Mouse (Mus musculus): ENCODE results near the gene Senp7. TPM values are rescaled to one million over a fixed set of nuclear protein-coding genes. Genes with fewer than 3 reads are reported as not detected.
"Not testable (repeated sequence)": the region's sequence is repeated elsewhere in the genome, so short reads cannot be mapped to it uniquely, and the experiment has no call there.

Gene Senp7
- polyA plus RNA-seq, 1 experiment from 2014 or later: 17.2 TPM

DNA sequence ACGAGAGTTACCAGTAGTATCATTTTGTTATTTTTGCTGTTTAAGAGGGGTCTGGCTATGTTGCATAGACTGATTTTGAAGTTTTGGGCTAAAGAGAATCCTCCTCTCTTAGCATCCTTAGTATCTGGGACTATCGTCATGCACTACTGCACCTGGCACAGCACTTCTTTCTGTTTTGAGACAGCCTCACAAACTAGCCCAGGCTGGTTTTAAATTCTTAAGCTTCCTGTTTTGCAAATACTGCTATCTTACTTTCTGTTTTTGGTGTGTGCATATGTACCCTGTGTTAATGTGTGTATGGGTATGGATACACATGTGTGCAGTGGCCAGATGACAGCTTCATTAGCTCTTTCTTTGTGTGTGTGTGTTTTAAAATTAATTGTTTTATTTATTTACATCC, 42.2 kb downstream of the Senp7 start:
- 94% methylated on average over 2 of the region's 2 CpGs for WGBS
- no peaks in the 10 kb centered on the region for H3K9me3 ChIP-seq (replicated peaks)
- H3K36me3 ChIP-seq: peaks cover 4% of the 10 kb centered on the region; the same call in 1 of the 2 replicates
- H3K27me3 ChIP-seq: no peaks in the 10 kb centered on the region
- H3K4me3 ChIP-seq: no peak overlapping the region
- no peaks in the 10 kb centered on the region for H3K4me1 ChIP-seq (replicated peaks)
- no peak for ATAC-seq (replicated peaks; ENCODE audit: insufficient number of reproducible peaks, insufficient read depth, low FRiP score, low read depth)
- no peak overlapping the region for H3K9ac ChIP-seq
- H3K4me2 ChIP-seq: no peak overlapping the region
- no peak overlapping the region for H3K27ac ChIP-seq

DNA sequence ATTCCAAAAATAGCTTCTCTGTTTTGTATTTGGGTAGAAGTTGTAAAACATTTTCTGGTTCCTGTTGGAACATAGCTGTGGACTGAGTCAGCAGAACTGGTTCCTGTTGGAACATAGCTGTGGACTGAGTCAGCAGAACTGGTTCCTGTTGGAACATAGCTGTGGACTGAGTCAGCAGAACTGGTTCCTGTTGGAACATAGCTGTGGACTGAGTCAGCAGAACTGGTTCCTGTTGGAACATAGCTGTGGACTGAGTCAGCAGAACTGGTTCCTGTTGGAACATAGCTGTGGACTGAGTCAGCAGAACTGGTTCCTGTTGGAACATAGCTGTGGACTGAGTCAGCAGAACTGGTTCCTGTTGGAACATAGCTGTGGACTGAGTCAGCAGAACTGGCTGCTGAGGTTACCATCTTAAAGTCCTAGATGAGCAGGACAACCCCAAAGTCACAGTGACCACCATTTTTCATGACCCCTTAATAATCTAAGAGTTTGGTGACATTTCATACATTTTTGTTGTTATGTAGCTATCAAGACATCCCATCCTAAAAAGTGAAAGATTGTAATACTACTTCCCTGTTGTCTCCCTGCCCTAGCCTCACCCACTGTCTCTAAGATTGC, 48.4 kb downstream of the Senp7 start:
- H3K9ac ChIP-seq; H3K9me3 ChIP-seq (replicated peaks); H3K27ac ChIP-seq; H3K4me2 ChIP-seq; ATAC-seq (replicated peaks; ENCODE audit: insufficient number of reproducible peaks, insufficient read depth, low FRiP score, low read depth); H3K4me3 ChIP-seq; H3K27me3 ChIP-seq; H3K4me1 ChIP-seq (replicated peaks): not testable (repeated sequence)
- peaks cover 33% of the 10 kb centered on the region for H3K36me3 ChIP-seq

DNA sequence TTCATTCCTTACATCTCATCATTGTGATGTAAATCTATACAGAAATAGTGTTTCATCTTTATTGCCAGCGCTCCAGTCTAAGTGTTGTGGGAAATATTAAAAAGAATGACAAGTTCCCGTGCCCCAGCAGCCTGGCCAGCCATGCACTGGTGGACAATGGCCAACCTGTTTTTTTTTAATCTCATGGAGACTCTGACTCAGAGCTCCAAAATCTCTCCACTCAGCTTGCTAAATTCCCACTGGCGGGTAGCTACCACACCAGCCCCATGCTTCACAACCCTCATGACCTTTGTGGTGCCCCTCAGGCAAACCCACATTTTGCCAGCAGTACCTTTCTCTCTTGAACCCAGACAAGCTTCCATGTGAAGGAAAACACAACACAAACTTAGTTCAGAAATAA, 67.6 kb downstream of the Senp7 start:
- 58% methylated on average over 3 of the region's 3 CpGs for WGBS
- Histone ChIP-seq H3K27ac (peak overlapping the region; percentile 42; the same call in 1 of the 2 replicates), H3K9ac (no peak overlapping the region), H3K27me3 (no peaks in the 10 kb centered on the region), H3K36me3 (peaks cover 10% of the 10 kb centered on the region), H3K4me1 (replicated peaks) (no peaks in the 10 kb centered on the region), H3K9me3 (replicated peaks) (no peaks in the 10 kb centered on the region), H3K4me3 (no peak overlapping the region), H3K4me2 (no peak overlapping the region)
- ATAC-seq (replicated peaks; ENCODE audit: insufficient number of reproducible peaks, insufficient read depth, low FRiP score, low read depth): no peak

- ATAC-seq (replicated peaks; ENCODE audit: insufficient number of reproducible peaks, insufficient read depth, low FRiP score, low read depth): no peak
- Histone ChIP-seq H3K4me2 (no peak overlapping the region), H3K9me3 (replicated peaks) (no peaks in the 10 kb centered on the region), H3K4me1 (replicated peaks) (no peaks in the 10 kb centered on the region), H3K36me3 (peaks cover 10% of the 10 kb centered on the region), H3K27ac (peak overlapping the region; percentile 42; the same call in 1 of the 2 replicates), H3K4me3 (no peak overlapping the region), H3K9ac (no peak overlapping the region), H3K27me3 (no peaks in the 10 kb centered on the region)
- WGBS: 86% methylated on average over 5 of the region's 5 CpGs
Measured at GRCm38 (mm10) chr16:56116155-56116554, 68.0 kb downstream of the Senp7 start.

DNA sequence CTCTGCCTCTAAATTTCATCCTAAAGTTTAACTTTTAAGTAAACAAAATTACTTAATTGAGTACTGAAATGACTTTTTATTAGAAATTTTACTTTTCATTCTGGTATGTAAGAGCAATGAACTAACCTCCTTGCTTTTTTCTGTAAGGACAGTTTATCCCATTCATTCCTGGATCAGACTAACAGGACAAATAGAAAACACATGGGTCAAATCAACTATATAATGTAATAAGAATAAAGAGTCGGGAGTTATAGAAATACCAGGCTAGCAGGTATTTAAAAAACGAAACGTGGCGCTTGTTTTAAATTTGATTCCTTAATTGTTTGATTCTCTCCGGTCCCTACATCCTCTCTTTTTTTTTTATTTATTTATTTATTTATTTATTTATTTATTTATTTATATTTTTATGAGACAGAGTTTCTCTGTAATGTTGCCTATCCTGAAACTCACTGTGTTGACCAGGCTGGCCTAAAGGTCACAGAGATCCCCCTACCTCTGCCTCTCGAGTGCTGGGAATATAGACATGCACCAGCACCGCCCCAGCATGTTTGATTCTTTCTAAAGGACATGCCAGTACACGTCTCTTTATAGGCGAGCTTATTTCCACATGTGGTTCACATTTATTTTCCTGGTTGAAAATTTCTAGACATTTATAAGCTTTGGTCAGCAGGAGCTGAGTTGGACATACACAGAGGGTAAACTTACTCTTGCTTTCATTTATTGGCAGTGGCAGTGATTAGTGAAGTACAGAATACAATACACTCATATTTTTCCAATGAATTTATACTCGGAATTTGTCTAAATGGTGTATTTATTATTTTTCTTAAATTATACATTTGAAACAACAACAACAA, 69.4 kb downstream of the Senp7 start:
- peaks cover 10% of the 10 kb centered on the region for H3K36me3 ChIP-seq
- WGBS: 88% methylated on average over 10 of the region's 10 CpGs
- no peak for ATAC-seq (replicated peaks; ENCODE audit: insufficient number of reproducible peaks, insufficient read depth, low FRiP score, low read depth)

DNA sequence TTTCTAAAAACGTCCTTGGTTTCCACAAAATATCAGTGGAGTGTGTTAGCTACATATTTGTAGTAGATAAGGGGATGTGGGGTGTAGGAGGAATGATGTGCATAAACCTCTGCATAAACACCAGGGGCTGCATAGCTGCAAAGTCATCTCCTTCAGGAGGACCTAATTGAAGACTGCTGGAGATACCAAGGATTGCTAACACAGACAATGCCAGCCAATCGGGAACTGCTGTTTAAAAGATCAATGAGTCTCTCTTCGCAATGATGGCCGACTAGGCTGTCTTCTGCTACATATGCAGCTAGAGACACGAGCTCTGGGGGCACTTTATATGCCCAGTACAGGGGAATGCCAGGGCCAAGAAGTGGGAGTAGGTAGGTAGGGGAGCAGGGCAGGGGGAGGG, 74.4 kb downstream of the Senp7 start:
- Histone ChIP-seq H3K4me2 (no peak overlapping the region), H3K36me3 (peaks cover 12% of the 10 kb centered on the region; the same call in 1 of the 2 replicates), H3K9me3 (replicated peaks) (no peaks in the 10 kb centered on the region), H3K27me3 (no peaks in the 10 kb centered on the region), H3K4me3 (no peak overlapping the region), H3K9ac (no peak overlapping the region), H3K27ac (no peak overlapping the region), H3K4me1 (replicated peaks) (no peaks in the 10 kb centered on the region)
- no peak for ATAC-seq (replicated peaks; ENCODE audit: insufficient number of reproducible peaks, insufficient read depth, low FRiP score, low read depth)
- 80% methylated on average over 5 of the region's 5 CpGs for WGBS

More for the DNA sequence above, 69.4 kb downstream of the Senp7 start:
- Histone ChIP-seq H3K4me3 (no peak overlapping the region), H3K4me2 (no peak overlapping the region), H3K4me1 (replicated peaks) (no peaks in the 10 kb centered on the region), H3K27me3 (no peaks in the 10 kb centered on the region), H3K9ac (no peak overlapping the region), H3K27ac (no peak overlapping the region), H3K9me3 (replicated peaks) (no peaks in the 10 kb centered on the region)

GRCm38 (mm10) chr16:56124045-56124444, 75.9 kb downstream of the Senp7 start:
- Histone ChIP-seq H3K4me2 (no peak overlapping the region), H3K4me3 (no peak overlapping the region), H3K4me1 (replicated peaks) (no peaks in the 10 kb centered on the region), H3K36me3 (peaks cover 12% of the 10 kb centered on the region; the same call in 1 of the 2 replicates), H3K27me3 (no peaks in the 10 kb centered on the region), H3K9ac (no peak overlapping the region), H3K9me3 (replicated peaks) (no peaks in the 10 kb centered on the region), H3K27ac (no peak overlapping the region)
- 88% methylated on average over 3 of the region's 3 CpGs for WGBS
- no peak for ATAC-seq (replicated peaks; ENCODE audit: insufficient number of reproducible peaks, insufficient read depth, low FRiP score, low read depth)

DNA sequence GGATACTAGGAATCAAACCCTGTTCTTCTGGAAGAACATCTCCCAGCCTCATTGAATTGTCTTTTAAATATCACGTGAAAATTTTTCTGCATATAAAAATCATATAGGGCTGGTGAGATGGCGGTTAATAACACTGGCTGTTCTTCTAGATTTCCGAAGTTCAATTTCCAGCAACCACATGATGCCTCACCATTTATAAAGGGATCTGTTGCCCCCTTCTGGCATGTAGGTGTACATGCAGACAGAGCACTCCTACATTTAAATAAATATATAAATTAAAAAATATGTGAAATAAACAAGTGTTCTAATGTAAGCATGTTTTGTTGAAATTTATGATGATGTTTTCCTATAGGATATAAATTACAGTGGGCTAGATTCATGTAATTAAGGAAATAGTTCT, 83.5 kb downstream of the Senp7 start:
- Histone ChIP-seq H3K36me3 (peaks cover 6% of the 10 kb centered on the region; the same call in 1 of the 2 replicates), H3K27me3 (no peaks in the 10 kb centered on the region), H3K27ac (no peak overlapping the region), H3K4me3 (no peak overlapping the region), H3K4me2 (no peak overlapping the region), H3K9me3 (replicated peaks) (no peaks in the 10 kb centered on the region), H3K4me1 (replicated peaks) (no peaks in the 10 kb centered on the region), H3K9ac (no peak overlapping the region)
- no peak for ATAC-seq (replicated peaks; ENCODE audit: insufficient number of reproducible peaks, insufficient read depth, low FRiP score, low read depth)
- WGBS: 44% methylated on average over 3 of the region's 3 CpGs

- Histone ChIP-seq H3K27ac (no peak overlapping the region), H3K4me3 (no peak overlapping the region), H3K36me3 (peaks cover 5% of the 10 kb centered on the region; the same call in 1 of the 2 replicates), H3K4me1 (replicated peaks) (no peaks in the 10 kb centered on the region), H3K9ac (no peak overlapping the region), H3K27me3 (no peaks in the 10 kb centered on the region), H3K4me2 (no peak overlapping the region), H3K9me3 (replicated peaks) (no peaks in the 10 kb centered on the region)
- 40% methylated on average over 4 of the region's 4 CpGs for WGBS
- no peak for ATAC-seq (replicated peaks; ENCODE audit: insufficient number of reproducible peaks, insufficient read depth, low FRiP score, low read depth)
Measured at GRCm38 (mm10) chr16:56134149-56134548, 86.0 kb downstream of the Senp7 start.

- not testable (repeated sequence) for H3K4me1 ChIP-seq (replicated peaks); H3K36me3 ChIP-seq; H3K27ac ChIP-seq; H3K9me3 ChIP-seq (replicated peaks); H3K27me3 ChIP-seq; H3K4me2 ChIP-seq; H3K4me3 ChIP-seq; ATAC-seq (replicated peaks; ENCODE audit: insufficient number of reproducible peaks, insufficient read depth, low FRiP score, low read depth); H3K9ac ChIP-seq
- 97% methylated on average over 5 of the region's 5 CpGs for WGBS
Measured at GRCm38 (mm10) chr16:56137672-56138071, 89.5 kb downstream of the Senp7 start.

DNA sequence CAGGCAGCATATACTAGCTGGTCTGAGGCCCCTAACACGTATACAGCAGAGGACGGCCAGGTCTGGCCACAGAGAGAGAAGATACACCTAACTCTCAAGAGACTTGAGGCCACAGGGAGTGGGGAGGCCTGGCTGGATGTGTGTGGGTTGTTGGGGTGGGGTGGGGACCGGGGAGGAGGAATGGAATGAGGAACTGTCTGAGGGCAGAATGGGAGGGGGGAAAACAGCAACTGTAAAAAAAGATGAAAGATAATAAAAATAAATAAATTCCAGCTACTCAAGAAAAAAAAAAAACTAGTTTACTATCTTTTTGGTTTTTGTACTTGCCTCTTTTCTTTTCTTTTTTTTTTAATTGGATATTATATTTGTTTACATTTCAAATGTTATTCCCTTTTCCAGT, 91.8 kb downstream of the Senp7 start:
- Histone ChIP-seq H3K4me3 (no peak overlapping the region), H3K4me2 (no peak overlapping the region), H3K9me3 (replicated peaks) (no peaks in the 10 kb centered on the region), H3K27ac (no peak overlapping the region), H3K9ac (no peak overlapping the region), H3K36me3 (peaks cover 5% of the 10 kb centered on the region; the same call in 1 of the 2 replicates), H3K27me3 (no peaks in the 10 kb centered on the region), H3K4me1 (replicated peaks) (no peaks in the 10 kb centered on the region)
- no peak for ATAC-seq (replicated peaks; ENCODE audit: insufficient number of reproducible peaks, insufficient read depth, low FRiP score, low read depth)
- 64% methylated on average over 3 of the region's 3 CpGs for WGBS
